Mouse (Mus musculus): ENCODE measurements at regions not wholly inside any gene's neighbourhood (a gene's known extent, or its start where the extent isn't known, plus 50 kb on each side); places are given as distances from the start of the nearest gene placed in this dataset.

- TF ChIP-seq CTCF (IDR thresholded peaks at IDR 0.05; ENCODE audit: borderline replicate concordance, insufficient read depth, low read depth, low read length): no peak
- TF ChIP-seq POLR2A (IDR thresholded peaks at IDR 0.05; ENCODE audit: borderline replicate concordance, insufficient read depth, low read length): no peak
These were observed 401.9 kb upstream of the Slc35b3 start for GRCm38 (mm10) chr13:39362536-39362935.
